Mouse (Mus musculus) midbrain, embryonic 12.5 days (tissue): ENCODE data around the gene Rps3a1. TPM values are rescaled to one million over a fixed set of nuclear protein-coding genes. Genes with fewer than 3 reads are reported as not detected.
A peak's percentile ranks its signal among the peaks of the same experiment; 100 is the strongest.
"Not testable (repeated sequence)": the region's sequence is repeated elsewhere in the genome, so short reads cannot be mapped to it uniquely, and the experiment has no call there.

Source experiments
- ATAC-seq: fragments of 200-750 bp; cut with Nextera tagmentation; 2 replicates; pipeline ENCODE4 v1.8.0; 2017; ENCODE audit warnings: low read depth, moderate TSS enrichment, moderate library complexity; ENCODE audit not compliant: low FRiP score
- H3K27ac ChIP-seq: fragments of 300-500 bp; sonication (generic); replicated peaks from 2 replicates; pipeline ENCODE4 v1.5.1; 2016; ENCODE audit warnings: mild to moderate bottlenecking
- H3K27me3 ChIP-seq: fragments of 300-500 bp; sonication (generic); 2 replicates; pipeline ENCODE4 v1.6.1; 2016; ENCODE audit warnings: mild to moderate bottlenecking
- H3K36me3 ChIP-seq: fragments of 300-500 bp; sonication (generic); 2 replicates; pipeline ENCODE4 v1.6.1; 2016
- H3K4me1 ChIP-seq: fragments of 300-500 bp; sonication (generic); 2 replicates; pipeline ENCODE4 v1.6.1; 2016
- H3K4me2 ChIP-seq: fragments of 300-500 bp; sonication (generic); replicated peaks from 2 replicates; pipeline ENCODE4 v1.6.1; 2016; ENCODE audit warnings: mild to moderate bottlenecking, moderate library complexity
- H3K4me3 ChIP-seq: fragments of 300-500 bp; sonication (generic); 2 replicates; pipeline ENCODE4 v1.5.1; 2016; ENCODE audit warnings: mild to moderate bottlenecking
- H3K9ac ChIP-seq: fragments of 300-500 bp; sonication (generic); replicated peaks from 2 replicates; pipeline ENCODE4 v1.6.1; 2016; ENCODE audit warnings: mild to moderate bottlenecking, moderate library complexity
- H3K9me3 ChIP-seq: fragments of 300-500 bp; sonication (generic); 2 replicates; pipeline ENCODE4 v1.6.1; 2016; ENCODE audit warnings: mild to moderate bottlenecking
- WGBS: fragments of 180-500 bp; shearing (Covaris S2); methylation state at CpG from one replicate; pipeline ENCODE4 v1.1.7; 2016; 5-methylcytosine and 5-hydroxymethylcytosine counted together
- polyA plus RNA-seq: library from polyadenylated mRNA; unstranded; fragments of >200 nt; fragmentation: Nextera tagmentation; extraction: Ambion mirVana; gene quantifications from 2 replicates; pipeline ENCODE4 v1.2.1, GENCODE M21; 2016

Rps3a1 gene
- polyA plus RNA-seq, 1 experiment from 2014 or later, result 830 TPM

GRCm38 (mm10) chr3:86110077-86110476, 32.4 kb downstream of the Rps3a1 start:
- no peak overlapping the region for H3K4me3 ChIP-seq
- H3K4me1 ChIP-seq, result peaks cover 9% of the 10 kb centered on the region
- H3K36me3 ChIP-seq, result no peaks in the 10 kb centered on the region
- no peak for ATAC-seq
- H3K9me3 ChIP-seq, result no peaks in the 10 kb centered on the region
- WGBS, result 21% methylated on average over 10 of the region's 10 CpGs
- no peak overlapping the region for H3K4me2 ChIP-seq
- no peak overlapping the region for H3K27ac ChIP-seq
- no peaks in the 10 kb centered on the region for H3K27me3 ChIP-seq
- H3K9ac ChIP-seq, result no peak overlapping the region

GRCm38 (mm10) chr3:86109099-86109498, 33.4 kb downstream of the Rps3a1 start:
- Histone ChIP-seq H3K9me3 (no peaks in the 10 kb centered on the region), H3K4me2 (no peak overlapping the region), H3K4me1 (peaks cover 9% of the 10 kb centered on the region), H3K9ac (no peak overlapping the region), H3K4me3 (no peak overlapping the region), H3K27ac (no peak overlapping the region), H3K27me3 (no peaks in the 10 kb centered on the region), H3K36me3 (no peaks in the 10 kb centered on the region)
- ATAC-seq, result no peak
- WGBS, result 92% methylated on average over 7 of the region's 7 CpGs

GRCm38 (mm10) chr3:86108576-86108975, 33.9 kb downstream of the Rps3a1 start:
- ATAC-seq, result no peak
- no peaks in the 10 kb centered on the region for H3K36me3 ChIP-seq
- H3K4me1 ChIP-seq, result peaks cover 9% of the 10 kb centered on the region
- H3K9me3 ChIP-seq, result no peaks in the 10 kb centered on the region
- H3K4me2 ChIP-seq, result no peak overlapping the region
- H3K9ac ChIP-seq, result no peak overlapping the region
- no peak overlapping the region for H3K4me3 ChIP-seq
- 82% methylated on average over 4 of the region's 4 CpGs for WGBS
- H3K27ac ChIP-seq, result no peak overlapping the region
- no peaks in the 10 kb centered on the region for H3K27me3 ChIP-seq

GRCm38 (mm10) chr3:86107637-86108539, 34.6 kb downstream of the Rps3a1 start:
- no peak overlapping the region for H3K9ac ChIP-seq
- H3K4me1 ChIP-seq, result peaks cover 9% of the 10 kb centered on the region
- H3K4me3 ChIP-seq, result no peak overlapping the region
- H3K4me2 ChIP-seq, result no peak overlapping the region
- ATAC-seq, result peak; percentile 65
- 45% methylated on average over 8 of the region's 8 CpGs for WGBS
- no peak overlapping the region for H3K27ac ChIP-seq
- H3K36me3 ChIP-seq, result no peaks in the 10 kb centered on the region
- H3K9me3 ChIP-seq, result no peaks in the 10 kb centered on the region
- no peaks in the 10 kb centered on the region for H3K27me3 ChIP-seq

- no peaks in the 10 kb centered on the region for H3K36me3 ChIP-seq
- H3K9me3 ChIP-seq, result no peaks in the 10 kb centered on the region
- peaks cover 9% of the 10 kb centered on the region for H3K4me1 ChIP-seq
- no peak overlapping the region for H3K27ac ChIP-seq
- H3K9ac ChIP-seq, result no peak overlapping the region
- no peak for ATAC-seq
- 95% methylated on average over 8 of the region's 8 CpGs for WGBS
- no peak overlapping the region for H3K4me2 ChIP-seq
- no peaks in the 10 kb centered on the region for H3K27me3 ChIP-seq
- no peak overlapping the region for H3K4me3 ChIP-seq
These were observed 36.3 kb downstream of the Rps3a1 start for GRCm38 (mm10) chr3:86106086-86106632.

GRCm38 (mm10) chr3:86104909-86105308, 37.6 kb downstream of the Rps3a1 start:
- WGBS, result 87% methylated on average over 4 of the region's 4 CpGs
- no peak overlapping the region for H3K27ac ChIP-seq
- no peaks in the 10 kb centered on the region for H3K9me3 ChIP-seq
- peaks cover 7% of the 10 kb centered on the region for H3K4me1 ChIP-seq
- no peaks in the 10 kb centered on the region for H3K36me3 ChIP-seq
- no peak overlapping the region for H3K4me3 ChIP-seq
- H3K9ac ChIP-seq, result no peak overlapping the region
- ATAC-seq, result no peak
- no peaks in the 10 kb centered on the region for H3K27me3 ChIP-seq
- H3K4me2 ChIP-seq, result no peak overlapping the region

- WGBS, result 90% methylated on average over 7 of the region's 7 CpGs
These were observed 38.1 kb downstream of the Rps3a1 start for GRCm38 (mm10) chr3:86104433-86104832.

GRCm38 (mm10) chr3:86103449-86104291, 38.8 kb downstream of the Rps3a1 start:
- H3K27me3 ChIP-seq, result no peaks in the 10 kb centered on the region
- H3K9ac ChIP-seq, result no peak overlapping the region
- no peaks in the 10 kb centered on the region for H3K9me3 ChIP-seq
- no peaks in the 10 kb centered on the region for H3K36me3 ChIP-seq
- no peak overlapping the region for H3K4me3 ChIP-seq
- H3K4me2 ChIP-seq, result no peak overlapping the region
- H3K4me1 ChIP-seq, result peaks cover 7% of the 10 kb centered on the region
- WGBS, result 87% methylated on average over 8 of the region's 18 CpGs
- no peak for ATAC-seq
- H3K27ac ChIP-seq, result no peak overlapping the region

More at GRCm38 (mm10) chr3:86104433-86104832, 38.1 kb downstream of the Rps3a1 start:
- H3K9me3 ChIP-seq, H3K4me3 ChIP-seq, H3K36me3 ChIP-seq, H3K27ac ChIP-seq, H3K4me1 ChIP-seq, ATAC-seq, H3K27me3 ChIP-seq, H3K9ac ChIP-seq, H3K4me2 ChIP-seq: not testable (repeated sequence)

- 83% methylated on average over 6 of the region's 6 CpGs for WGBS
- no peak for ATAC-seq
- H3K36me3 ChIP-seq, result no peaks in the 10 kb centered on the region
These were observed 40.5 kb downstream of the Rps3a1 start for GRCm38 (mm10) chr3:86101956-86102355.

GRCm38 (mm10) chr3:86093907-86094306, 48.6 kb downstream of the Rps3a1 start:
- Histone ChIP-seq H3K27ac (peak overlapping the region; percentile 54; the same call in 1 of the 2 replicates), H3K27me3 (no peaks in the 10 kb centered on the region), H3K4me2 (no peak overlapping the region), H3K4me3 (no peak overlapping the region), H3K4me1 (peaks cover 7% of the 10 kb centered on the region), H3K9me3 (no peaks in the 10 kb centered on the region), H3K36me3 (no peaks in the 10 kb centered on the region), H3K9ac (no peak overlapping the region)
- no peak for ATAC-seq
- 74% methylated on average over 5 of the region's 5 CpGs for WGBS

More at GRCm38 (mm10) chr3:86101956-86102355, 40.5 kb downstream of the Rps3a1 start:
- Histone ChIP-seq H3K9me3 (no peaks in the 10 kb centered on the region), H3K4me1 (no peaks in the 10 kb centered on the region), H3K4me2 (no peak overlapping the region), H3K27ac (no peak overlapping the region), H3K4me3 (no peak overlapping the region), H3K9ac (no peak overlapping the region), H3K27me3 (no peaks in the 10 kb centered on the region)

- H3K36me3 ChIP-seq, result no peaks in the 10 kb centered on the region
- H3K9ac ChIP-seq, result no peak overlapping the region
- WGBS, result 42% methylated on average over 6 of the region's 6 CpGs
- no peaks in the 10 kb centered on the region for H3K9me3 ChIP-seq
- peak overlapping the region; percentile 54 for H3K27ac ChIP-seq
- peak; percentile 54; the same call in 1 of the 2 replicates for ATAC-seq
- H3K4me1 ChIP-seq, result peaks cover 7% of the 10 kb centered on the region
- H3K4me2 ChIP-seq, result no peak overlapping the region
- no peak overlapping the region for H3K4me3 ChIP-seq
- H3K27me3 ChIP-seq, result no peaks in the 10 kb centered on the region
These were observed 49.2 kb downstream of the Rps3a1 start for GRCm38 (mm10) chr3:86093213-86093845.
